Mouse (Mus musculus) layer of hippocampus, adult 8-10 months (tissue): ENCODE data around the gene Arsj. TPM values are rescaled to one million over a fixed set of nuclear protein-coding genes. Genes with fewer than 3 reads are reported as not detected.

Source experiments
- DNase-seq, 2 experiments: peaks; one replicate each; pipeline ENCODE4 v3.0.0; 2022; ENCODE audit warnings: low spot score in 2 of 2
- total RNA-seq, 4 experiments: library from RNA; stranded (reverse); gene quantifications; 2 replicates each; pipeline ENCODE4 v1.2.4; 2022

Gene Arsj
- 1 to 10 TPM; 3.0 to 3.6 (median 3.3) TPM for total RNA-seq

DNA sequence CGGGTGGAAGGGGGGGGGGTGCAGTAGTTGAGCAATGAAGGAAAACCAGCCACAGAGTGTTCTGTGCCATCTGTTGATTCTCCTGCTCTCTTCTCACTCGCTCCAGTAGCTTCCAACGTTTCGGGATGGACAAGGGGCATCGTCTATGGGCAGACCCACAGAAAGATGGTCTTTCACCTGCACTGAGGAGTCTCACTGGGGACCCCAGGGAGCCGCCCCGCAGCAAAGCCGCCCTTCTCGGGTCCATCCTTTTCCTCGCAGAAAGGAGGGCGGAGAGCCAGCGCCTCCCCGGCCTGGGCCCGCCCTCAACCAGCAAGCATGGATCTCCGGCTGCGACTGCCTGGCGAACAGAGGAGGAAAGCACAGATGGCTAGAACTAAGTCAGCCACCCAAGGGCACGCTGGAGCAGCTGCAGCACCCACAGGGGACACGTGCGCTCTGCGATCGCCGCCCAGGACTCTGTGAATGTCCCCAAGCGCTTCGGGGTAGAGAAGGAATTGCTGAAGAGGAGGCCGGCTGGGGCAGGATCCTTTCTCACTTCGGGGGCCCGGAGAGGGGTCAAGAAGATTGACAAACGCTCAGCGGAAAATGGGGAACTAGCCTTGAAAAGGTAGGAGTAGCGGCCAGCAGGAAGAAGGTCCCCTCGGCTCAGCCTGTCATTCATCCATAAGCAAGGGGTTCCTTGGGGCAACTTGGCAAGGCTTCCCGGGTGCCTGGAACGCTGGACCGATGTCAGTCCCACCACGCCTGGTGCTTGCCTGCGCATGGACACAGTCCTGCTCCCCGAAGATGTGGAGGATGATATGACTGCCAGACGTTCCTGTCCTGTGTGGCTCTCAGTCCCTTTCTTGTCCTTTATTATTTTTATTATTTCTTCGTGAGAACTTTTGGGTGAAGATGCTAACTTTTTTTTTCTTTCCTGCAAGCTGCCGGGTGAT is at the start of gene Arsj:
TSS of gene Arsj (plus strand) at position 117 of the 938 bp plus-strand sequence.
- DNase-seq = peak; percentile 34 to 48

DNA sequence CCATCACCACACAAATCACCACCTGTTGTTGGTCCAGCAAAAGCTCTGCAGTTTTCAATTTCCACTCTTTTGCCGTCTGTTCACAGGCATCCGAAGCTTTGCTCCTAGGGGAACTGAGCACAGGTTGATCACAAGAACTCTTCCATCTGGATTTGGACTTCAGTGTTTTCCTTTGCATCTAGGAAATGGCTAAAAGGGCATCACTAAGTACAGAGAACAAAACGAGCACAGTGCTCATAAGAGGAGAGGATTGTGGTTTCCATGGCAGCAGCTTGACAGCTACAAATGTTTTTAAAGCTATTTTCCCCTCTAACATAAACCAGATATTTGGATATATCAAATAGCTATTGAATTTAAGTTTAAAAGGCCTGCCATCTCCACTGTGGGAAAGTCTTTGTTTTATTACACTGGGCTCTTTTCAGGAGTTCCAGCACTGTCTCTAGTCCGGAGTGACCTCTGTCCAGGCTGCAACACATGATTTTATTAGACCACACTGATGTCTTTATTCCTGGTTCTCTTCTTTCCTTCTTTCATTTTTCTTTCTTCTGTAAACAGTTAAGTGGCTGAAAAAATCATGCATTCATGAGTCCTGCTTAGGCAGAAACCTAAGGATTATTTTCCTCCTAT is 38.5 kb upstream of the Arsj start:
- DNase-seq = no peak

DNA sequence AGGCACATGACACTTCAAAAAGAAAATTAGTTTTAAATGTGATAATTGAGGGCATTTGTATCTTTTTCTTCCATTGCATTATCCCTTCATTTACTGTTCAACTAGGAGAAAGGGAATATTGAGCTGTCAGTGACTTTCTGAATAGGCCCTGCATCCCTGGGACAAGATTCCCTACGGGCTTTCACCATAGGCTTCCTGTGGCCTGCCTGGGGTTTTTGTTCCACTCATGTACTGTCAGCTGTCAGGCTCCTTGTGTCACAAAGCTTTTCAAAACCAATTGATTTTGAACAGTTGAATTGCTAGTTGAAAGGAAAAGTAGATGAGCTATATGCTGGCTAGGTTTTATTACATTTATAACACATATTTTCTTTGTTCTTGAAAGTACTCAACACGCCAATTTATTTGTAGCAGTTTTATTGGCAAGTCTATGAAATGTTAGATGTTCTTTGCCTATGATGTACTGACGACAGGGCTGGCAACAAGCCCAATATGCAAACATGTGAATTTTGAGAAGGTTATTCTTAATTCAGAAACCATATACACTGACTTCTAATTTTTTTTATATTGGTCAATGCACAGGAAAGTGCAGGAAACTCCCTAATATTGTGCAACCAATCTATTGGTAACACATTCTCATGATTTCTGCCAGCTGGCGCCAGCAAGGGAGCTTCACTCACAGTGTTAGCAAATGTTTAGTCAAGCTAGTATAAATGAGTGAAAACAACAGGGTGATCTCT is 37.4 kb upstream of the Arsj start:
- peak in 1 of 2 experiments; percentile 18 for DNase-seq

DNA sequence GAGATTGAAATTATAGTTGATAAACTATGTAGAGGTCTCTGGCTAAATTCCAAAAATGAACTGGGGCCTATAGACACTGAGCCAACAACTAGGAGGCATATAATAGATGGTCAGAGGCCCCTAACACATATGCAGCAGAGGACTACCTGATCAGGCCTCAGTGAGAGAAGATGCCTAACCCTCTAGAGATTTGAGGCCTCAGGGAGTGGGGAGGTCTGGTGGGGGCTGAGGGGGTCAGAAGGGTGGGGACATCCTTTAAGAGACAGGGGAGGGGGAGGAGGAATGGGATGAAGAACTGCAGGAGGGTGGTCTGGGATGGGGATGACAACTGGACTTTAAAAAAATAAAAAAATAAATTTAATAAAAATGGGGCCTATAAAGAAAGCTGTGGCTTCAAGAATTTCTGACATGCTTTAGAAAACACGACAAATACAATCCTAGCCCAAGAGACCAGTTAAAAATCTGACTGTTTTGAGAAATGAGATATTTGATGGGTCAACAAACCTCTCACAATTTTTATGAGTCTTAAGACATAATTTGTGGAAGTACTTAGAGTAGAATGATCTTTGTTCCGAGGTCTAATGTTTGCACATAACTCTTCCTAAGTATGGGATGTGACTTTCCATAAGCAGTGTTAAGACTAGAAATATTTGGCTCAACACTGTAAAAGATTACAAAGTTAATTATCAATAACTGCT is 36.7 kb upstream of the Arsj start:
- no peak for DNase-seq

DNA sequence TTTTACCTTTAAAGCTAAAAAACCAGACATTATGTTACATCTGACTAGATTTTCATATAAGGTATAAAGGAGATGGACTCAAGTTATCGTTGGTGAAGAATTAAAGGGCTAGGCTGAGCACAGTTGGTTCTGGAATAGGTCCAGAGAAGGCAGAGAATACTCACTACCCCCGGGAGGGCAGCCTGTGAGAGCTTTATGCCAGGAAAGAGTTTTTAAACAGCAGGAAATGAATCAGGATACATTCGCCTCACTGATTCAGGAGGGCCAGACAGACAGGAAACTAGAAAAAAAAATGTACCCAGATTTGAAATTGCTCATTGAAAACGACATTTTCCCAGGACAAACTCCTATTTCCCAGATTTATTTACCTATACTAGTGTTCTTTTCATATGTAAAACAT is 28.2 kb upstream of the Arsj start:
- no peak for DNase-seq

DNA sequence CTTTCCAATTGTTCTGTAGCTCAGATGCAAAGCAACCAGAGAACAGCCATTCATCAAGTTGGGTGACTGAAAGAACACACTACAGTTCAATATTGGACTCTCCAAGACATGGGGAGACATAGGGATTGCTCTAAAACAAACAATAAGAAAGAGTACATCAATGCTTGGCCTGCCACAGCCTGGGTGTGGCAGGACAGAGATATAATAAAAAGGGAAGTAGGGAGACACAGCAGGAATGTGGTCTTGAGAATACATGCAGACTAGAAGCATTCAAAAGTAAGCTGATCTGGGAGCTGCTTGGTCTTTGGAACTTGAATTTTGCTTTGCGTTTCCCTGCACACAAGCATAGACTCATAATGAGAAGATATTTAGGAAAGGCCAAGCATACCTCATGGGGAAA is 18.7 kb upstream of the Arsj start:
- no peak for DNase-seq

DNA sequence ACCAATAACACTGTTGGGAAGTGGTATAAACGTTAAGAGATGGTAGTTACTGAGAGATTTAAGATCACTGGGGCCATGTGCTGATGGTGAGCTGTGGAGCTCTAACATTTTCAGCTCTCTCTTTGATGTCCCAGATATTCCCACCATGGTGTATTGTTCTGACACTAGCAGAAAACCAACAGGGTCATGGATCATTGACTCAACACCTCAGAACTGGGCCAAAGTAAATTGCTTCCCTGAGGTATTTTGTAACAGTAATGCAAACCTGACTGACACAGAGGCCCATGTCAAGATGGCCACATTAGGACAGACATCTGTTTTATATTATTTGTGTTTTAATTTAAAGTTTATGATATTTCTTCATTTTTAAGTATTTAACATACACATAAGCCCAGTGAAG is 3.7 kb upstream of the Arsj start:
- no peak for DNase-seq

DNA sequence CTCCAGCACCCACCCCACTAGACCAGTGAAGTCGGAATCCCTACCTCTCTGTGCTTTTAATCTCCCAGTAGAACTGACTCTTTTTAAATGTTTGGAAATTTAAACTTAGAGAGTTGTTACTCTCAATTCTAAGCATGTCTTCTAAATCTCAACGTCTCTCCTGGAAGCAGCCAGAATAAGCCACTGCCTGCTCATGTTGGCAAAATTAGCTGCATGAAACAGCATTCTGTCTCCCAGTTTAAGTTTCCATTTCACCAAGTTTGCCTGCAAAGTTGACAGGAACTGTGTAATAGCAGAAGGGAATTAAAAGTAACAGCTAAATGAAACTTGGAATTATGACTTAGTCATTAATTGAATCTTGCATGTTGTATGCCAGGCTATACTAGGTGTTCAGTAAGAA is 1.1 kb upstream of the Arsj start:
- DNase-seq = no peak

DNA sequence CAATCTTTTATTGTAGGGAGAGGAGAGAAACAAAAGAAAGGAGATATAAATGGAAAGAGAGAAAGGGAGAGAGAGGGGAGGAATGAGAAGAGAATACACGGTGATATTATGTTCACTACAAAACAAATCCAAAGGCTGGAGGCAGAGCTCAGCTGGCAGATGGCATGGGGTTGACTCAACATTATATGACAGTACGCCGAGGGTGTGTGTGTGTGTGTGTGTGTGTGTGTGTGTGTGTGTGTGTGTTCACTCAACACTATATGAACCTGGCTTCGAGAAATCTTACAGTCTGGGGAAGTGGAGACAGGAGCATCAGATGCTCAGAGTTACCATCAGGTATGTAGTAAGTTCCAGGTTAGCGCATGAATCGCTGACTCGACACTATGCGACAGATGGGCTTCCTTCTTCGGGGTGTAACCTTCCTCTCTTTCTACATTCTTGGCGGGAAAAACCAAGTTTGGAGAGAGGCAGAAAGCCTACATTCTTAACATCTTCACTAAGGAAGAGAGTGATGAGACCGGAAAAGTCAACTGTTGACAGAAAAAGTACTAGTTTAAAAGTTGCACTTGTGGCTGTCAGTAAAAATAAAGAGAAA is 456 bp upstream of the Arsj start:
- DNase-seq = peak; percentile 32 to 37

DNA sequence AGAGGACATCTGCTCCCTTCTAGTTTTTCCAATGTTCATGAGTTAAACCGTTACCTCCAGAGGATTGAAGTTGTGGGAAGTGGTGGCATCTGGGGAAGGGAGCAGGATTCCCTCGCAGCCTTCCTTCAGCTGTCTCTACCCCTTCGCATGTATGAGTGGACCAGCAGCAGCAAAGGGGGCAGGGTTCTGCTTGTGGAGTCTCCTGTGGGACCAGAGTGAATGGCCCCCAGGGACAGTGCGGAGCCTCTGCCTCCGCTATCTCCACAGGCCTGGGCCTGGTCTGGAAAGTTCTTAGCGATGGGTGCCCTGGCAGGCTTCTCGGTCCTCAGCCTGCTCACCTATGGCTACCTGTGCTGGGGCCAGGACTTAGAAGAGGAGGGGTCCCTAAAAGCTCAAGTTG is 1.1 kb downstream of the Arsj start:
- DNase-seq = no peak

DNA sequence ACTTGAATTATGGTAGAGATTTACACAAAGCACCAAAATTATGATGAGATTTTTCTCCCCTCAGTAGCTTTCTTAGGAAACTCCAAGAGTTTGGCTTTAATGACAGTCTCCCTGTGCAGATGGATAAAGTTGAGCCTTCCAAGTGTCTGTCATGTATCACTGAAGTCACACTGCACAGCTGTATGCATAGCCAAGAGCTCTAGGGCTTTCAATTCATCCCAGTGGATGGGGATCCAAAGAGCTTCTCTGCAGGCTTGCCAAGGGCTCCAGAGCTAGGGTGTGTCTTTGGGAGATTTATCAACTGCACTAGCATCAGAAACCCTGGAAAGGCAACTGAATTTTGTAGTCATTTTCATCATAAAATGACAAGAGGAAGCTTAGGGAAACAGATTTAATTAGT is 7.1 kb downstream of the Arsj start:
- DNase-seq = no peak

DNA sequence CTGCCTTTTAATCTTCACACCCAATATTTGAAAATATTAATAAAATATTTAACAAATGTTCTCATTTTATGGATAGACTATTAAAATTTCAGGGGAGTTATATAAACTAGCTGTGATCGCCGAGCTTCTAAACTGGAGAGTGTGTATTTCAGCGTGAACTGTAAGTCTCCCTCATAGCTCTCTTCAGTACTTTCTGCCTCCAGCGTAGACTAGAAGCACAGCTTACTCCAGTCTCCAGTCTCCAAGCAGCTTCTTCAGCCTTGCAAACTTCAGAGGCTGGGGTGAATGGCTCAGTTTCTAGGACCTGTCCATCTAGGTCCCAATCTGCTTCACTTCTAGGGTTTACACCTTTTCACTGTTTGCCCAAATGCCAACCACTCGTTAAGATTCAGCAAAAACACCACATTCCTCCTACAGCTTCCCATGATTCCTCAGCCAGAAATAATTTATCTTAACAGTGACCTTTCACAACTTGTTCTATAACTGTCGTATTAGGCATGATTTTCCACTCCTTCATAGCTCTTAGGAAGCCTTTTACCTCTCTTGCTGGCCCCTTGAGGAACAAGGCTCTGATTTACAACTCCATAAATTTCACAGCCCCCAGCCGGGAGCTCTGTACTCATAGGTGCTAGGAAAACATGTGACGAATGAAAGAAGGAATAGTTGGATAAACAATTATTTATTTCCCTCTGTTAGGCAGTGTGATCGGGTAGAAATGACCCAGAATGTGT is 9.5 kb downstream of the Arsj start:
- DNase-seq = no peak

DNA sequence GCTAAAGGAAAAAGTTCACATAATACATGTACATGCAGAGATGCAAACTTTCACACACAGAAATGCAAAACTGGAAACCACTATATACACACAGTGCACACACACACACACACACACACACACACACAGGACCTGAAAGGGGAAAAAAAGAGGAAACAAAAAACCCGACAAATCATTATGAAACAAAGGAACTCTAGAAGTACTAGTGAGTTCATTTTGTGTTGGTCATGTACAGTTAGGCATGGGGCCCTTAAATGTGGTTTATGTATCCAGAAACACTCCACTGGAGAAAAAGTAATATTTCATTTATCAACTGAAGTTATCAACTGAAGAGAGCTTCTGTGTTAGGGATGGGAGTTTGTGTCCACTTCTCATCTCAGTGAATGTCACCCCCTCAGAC is 10.2 kb downstream of the Arsj start:
- DNase-seq = no peak

DNA sequence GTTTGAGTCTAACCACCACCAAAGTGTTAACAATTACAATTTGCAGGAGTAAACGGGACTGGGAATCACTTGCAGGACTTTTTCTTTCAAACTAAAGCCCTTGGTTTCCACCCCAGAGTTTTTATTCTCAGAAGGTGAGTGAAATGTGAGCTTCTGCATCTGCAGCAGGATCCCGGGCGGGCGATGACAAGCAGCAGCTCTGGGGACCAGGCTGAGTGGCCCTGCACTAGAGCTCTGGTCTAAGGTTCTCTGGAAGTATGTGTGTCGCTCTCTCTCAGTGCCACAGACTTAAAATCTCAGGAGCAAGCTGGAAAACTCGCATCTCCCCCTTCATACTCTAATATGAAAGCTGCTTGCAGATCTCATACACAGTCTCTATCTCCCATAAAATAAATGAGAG is 15.8 kb downstream of the Arsj start:
- DNase-seq = no peak

DNA sequence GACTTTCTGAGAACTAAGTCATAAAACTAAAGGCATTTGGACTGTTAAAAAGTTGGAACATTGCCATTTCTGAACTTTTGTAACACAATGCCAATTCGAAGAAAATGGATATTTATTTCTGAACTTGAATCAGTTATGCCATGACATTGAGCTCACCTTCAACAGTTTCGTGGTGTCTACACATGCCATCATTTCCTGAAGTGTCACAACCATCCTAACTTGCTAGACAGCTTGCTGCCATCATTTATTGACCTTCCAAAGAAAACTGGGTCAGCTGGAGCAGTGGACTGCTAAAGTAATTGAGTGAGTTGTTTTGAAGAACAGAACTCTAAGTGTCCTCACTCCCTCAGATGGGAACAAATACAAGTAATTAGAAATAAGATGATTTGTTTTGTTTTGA is 16.2 kb downstream of the Arsj start:
- DNase-seq = no peak

DNA sequence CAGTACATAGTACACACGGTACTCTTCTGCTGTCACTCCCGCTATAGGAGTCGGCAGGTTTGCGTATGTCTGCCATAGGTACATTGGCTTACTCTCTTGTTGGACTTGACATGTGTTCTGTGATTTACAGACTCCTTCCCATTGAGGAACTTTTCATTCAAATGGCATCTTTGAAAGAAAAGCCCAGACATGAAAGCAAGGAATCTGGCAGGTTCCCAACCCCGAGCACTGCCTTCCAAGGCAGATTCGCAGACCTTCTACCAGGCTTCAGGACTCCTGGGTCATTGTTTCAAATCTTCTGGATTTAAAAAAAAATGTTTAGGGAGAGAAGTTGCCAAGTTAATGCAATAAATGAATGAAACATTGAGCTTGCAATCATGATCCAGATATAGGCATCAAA is 19.8 kb downstream of the Arsj start:
- no peak for DNase-seq

DNA sequence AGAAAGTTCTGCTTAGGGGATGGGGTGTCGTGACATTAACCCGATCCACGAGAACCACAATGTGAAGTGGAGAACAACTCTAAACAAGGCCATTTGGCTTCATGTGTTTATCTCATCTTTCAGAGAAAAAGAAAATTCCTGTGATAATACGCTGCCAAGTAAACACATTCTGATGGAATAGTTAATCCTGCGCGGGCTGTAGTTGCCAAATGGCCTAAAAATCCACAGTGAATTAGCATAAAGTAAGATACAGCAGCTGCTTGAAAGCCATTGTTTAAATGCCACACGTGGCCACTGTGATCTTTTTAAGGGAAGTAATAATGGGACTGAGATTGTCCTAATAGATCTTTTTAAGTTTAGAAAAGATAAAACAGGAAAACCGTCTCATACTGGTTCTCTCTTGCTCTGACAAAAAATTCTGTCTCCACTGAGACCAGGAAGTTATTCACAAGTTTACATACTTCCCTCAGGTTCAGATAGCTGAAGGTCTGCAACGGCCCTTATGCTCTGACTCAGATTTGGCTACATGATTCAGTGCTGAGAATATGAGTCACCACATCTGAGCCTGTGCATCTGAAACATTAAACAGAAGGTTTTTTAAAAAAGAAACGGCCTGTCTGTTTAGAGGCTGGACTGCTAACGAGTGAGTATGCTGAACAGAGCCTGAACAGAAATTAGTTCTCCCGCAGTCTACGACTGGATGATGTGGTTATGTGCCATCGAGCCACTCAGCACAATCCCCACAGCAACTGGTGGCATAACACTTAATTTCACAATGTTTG is 21.4 kb downstream of the Arsj start:
- no peak for DNase-seq

DNA sequence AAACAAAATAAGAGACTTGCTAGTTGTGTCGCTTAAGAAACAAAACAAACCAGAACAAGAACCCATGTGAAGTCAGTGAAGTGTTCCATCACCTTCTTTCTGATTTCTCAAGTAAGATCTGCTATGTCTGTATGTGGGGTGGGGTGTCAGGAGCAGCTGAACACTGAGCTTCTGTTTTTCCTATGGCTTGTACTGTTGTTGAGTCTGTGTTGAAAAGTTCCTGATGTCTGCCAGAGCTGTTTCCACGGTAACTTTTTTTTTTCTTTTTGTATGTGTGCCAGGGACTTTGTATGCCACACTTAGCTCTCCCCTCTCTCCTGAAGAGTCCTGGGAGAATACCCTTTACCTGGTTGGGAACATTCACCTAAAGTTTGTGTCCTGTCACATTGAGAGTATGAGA is 34.0 kb downstream of the Arsj start:
- DNase-seq = no peak

DNA sequence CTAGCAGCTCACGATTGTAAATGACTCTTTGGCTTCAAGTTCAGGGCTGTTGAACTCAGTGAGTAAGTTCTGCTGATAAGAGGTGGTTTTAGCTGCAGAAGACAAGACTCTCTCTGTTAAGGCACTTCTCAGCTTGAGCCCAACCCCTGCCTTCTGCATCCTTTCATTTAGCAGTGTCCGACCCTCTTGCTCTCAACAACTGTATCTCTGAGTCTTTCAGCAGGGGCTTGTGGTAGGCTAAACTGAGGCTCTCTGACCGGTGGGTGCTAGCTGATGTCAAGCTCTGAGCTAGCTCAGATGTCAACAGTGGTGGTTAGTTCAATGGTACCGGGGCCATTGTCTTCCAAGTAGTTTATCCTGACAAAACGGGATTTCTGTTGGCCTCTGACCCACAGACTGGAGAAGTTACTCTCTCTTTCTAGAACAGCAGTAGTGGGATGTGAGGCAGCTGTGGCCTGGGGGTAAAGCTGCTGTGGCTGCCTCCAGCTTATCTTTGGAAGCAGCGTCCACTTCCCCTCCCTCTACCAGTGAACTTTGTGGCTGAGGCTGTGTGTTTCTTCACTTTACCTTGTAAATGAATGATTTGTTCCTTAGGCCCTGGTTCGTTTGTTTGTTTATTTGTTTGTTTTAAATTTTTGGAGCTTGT is 34.6 kb downstream of the Arsj start:
- DNase-seq = no peak
